ENCODE assay signal across 25 mouse cellular contexts in the genomic region with DNA sequence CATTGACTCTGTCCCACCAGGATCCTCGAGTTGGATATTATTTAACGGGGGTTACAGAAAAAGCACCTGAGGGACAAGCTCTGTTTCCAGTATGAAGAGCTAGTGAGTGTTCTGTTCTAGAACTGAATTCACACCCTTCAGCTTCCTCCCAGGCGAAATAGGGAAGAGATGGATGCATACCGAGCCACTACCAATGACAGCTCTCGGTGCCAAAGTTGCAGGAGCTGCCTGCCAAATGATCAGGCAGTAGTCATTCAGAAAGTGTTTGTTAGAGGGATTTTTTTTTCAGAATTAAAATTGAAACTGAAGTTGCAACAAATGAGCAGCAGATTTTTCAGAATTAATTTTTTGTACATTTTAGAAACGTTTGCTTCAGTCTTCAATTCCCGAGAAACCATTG.
DNase-seq lines count a peak whose midpoint lies in the region; ATAC-seq lines count a peak whose summit lies in the region.
"Had no signal": no experiment of that assay in that cellular context is flagged by ENCODE, and none has a peak within 500 bp of the region (broad histone marks: within the 10 kb centered on the region; RNA-seq: fewer than 3 reads in every experiment).

No protein-coding gene starts in this region.

- no peak overlapping the region; the same call in 1 of the 2 replicates for H3K27ac ChIP-seq in forebrain, embryonic 14.5 days (ENCODE audit: low read depth, low read length)
- H3K27ac ChIP-seq in forebrain, embryonic 13.5 days: no peak overlapping the region; the same call in 1 of the 2 replicates
- no peak overlapping the region for H3K27ac ChIP-seq in midbrain, embryonic 10.5 days (replicated peaks)
- H3K27ac ChIP-seq: embryonic facial prominence, embryonic 12.5 days; heart, embryonic 10.5 days; heart, embryonic 15.5 days; hindbrain, postnatal 0 days; lung, embryonic 15.5 days; midbrain, embryonic 13.5 days; neural tube, embryonic 13.5 days had no signal

- no peak overlapping the region for H3K4me3 ChIP-seq in forebrain, embryonic 14.5 days (ENCODE audit: low read depth, low read length)
- H3K4me3 ChIP-seq in forebrain, embryonic 13.5 days: no peak overlapping the region
- no peak overlapping the region for H3K4me3 ChIP-seq in midbrain, embryonic 10.5 days
- H3K4me3 ChIP-seq: embryonic facial prominence, embryonic 12.5 days; heart, embryonic 10.5 days; heart, embryonic 15.5 days; lung, embryonic 15.5 days; megakaryocyte, embryonic 14.5 days; midbrain, embryonic 13.5 days; neural tube, embryonic 13.5 days had no signal

- no peak for ATAC-seq in forebrain, embryonic 14.5 days
- ATAC-seq in forebrain, embryonic 13.5 days: no peak
- ATAC-seq: hindbrain, postnatal 0 days; intestine, postnatal 0 days; midbrain, embryonic 13.5 days had no signal

- WGBS in forebrain, embryonic 14.5 days: 82% methylated on average over 7 of the region's 7 CpGs
- WGBS in forebrain, embryonic 13.5 days: 85% methylated on average over 7 of the region's 7 CpGs
- 95% methylated on average over 7 of the region's 7 CpGs for WGBS in midbrain, embryonic 10.5 days

- no peaks in the 10 kb centered on the region for H3K9me3 ChIP-seq in forebrain, embryonic 14.5 days (replicated peaks; ENCODE audit: control insufficient read depth, low read length)
- no peaks in the 10 kb centered on the region for H3K9me3 ChIP-seq in forebrain, embryonic 13.5 days (replicated peaks)
- peaks cover 16% of the 10 kb centered on the region; the same call in 1 of the 2 replicates for H3K9me3 ChIP-seq in midbrain, embryonic 10.5 days (replicated peaks)
- H3K9me3 ChIP-seq: embryonic facial prominence, embryonic 12.5 days; heart, embryonic 10.5 days; heart, embryonic 15.5 days; lung, embryonic 15.5 days; megakaryocyte, embryonic 14.5 days had no signal

- H3K4me1 ChIP-seq in forebrain, embryonic 14.5 days (ENCODE audit: control insufficient read depth, insufficient read depth, low read length): no peaks in the 10 kb centered on the region
- H3K4me1 ChIP-seq in forebrain, embryonic 13.5 days: no peaks in the 10 kb centered on the region
- no peaks in the 10 kb centered on the region for H3K4me1 ChIP-seq in midbrain, embryonic 10.5 days
- H3K4me1 ChIP-seq: embryonic facial prominence, embryonic 12.5 days; megakaryocyte, embryonic 14.5 days; midbrain, embryonic 13.5 days; neural tube, embryonic 13.5 days had no signal

- no peak overlapping the region for H3K9ac ChIP-seq in forebrain, embryonic 14.5 days (ENCODE audit: low read length)
- no peak overlapping the region for H3K9ac ChIP-seq in forebrain, embryonic 13.5 days
- H3K9ac ChIP-seq: embryonic facial prominence, embryonic 12.5 days; heart, embryonic 15.5 days; lung, embryonic 15.5 days; midbrain, embryonic 13.5 days; neural tube, embryonic 13.5 days had no signal

- no peaks in the 10 kb centered on the region for H3K27me3 ChIP-seq in forebrain, embryonic 14.5 days (replicated peaks; ENCODE audit: control insufficient read depth, insufficient read depth, low read length)
- H3K27me3 ChIP-seq in forebrain, embryonic 13.5 days: no peaks in the 10 kb centered on the region
- no peaks in the 10 kb centered on the region for H3K27me3 ChIP-seq in midbrain, embryonic 10.5 days (ENCODE audit: low read depth, poor library complexity, severe bottlenecking)
- H3K27me3 ChIP-seq: embryonic facial prominence, embryonic 12.5 days; heart, embryonic 15.5 days; lung, embryonic 15.5 days; midbrain, embryonic 13.5 days; neural tube, embryonic 13.5 days had no signal

- peak; percentile 57 for DNase-seq in forebrain, embryonic 14.5 days (ENCODE audit: low spot score)
- DNase-seq in layer of hippocampus, adult 11-12 months (ENCODE audit: low spot score): peak; percentile 41
- DNase-seq in layer of hippocampus, postnatal 25 days (ENCODE audit: extremely low spot score in 1 of 2, low spot score in 1 of 2): no peak
- DNase-seq in right cerebral cortex, postnatal 10 days (ENCODE audit: low spot score in 2 of 2): peak; percentile 51 to 55
- no peak for DNase-seq in right cerebral cortex, postnatal 25 days
- DNase-seq in layer of hippocampus, adult 9-11 months: peak; percentile 52
- DNase-seq in midbrain, embryonic 10.5 days (ENCODE audit: low spot score): no peak
- DNase-seq: adrenal gland, postnatal 25 days; gastrocnemius, postnatal 25 days; heart, adult 11 months; kidney, postnatal 14 days; lung, postnatal 4 days; spleen, adult 18-20 months; thymus, postnatal 14 days had no signal

- H3K4me2 ChIP-seq in forebrain, embryonic 14.5 days (ENCODE audit: low read length): no peak overlapping the region
- no peak overlapping the region for H3K4me2 ChIP-seq in forebrain, embryonic 13.5 days
- H3K4me2 ChIP-seq: embryonic facial prominence, embryonic 12.5 days; heart, embryonic 15.5 days; liver, embryonic 11.5 days; lung, embryonic 15.5 days; midbrain, embryonic 13.5 days; neural tube, embryonic 13.5 days had no signal

- H3K36me3 ChIP-seq in forebrain, embryonic 14.5 days (ENCODE audit: control insufficient read depth, insufficient read depth, low read length): 0 out of 2 replicates have a peak, but pooled peaks cover 3% of the 10 kb centered on the region
- H3K36me3 ChIP-seq in forebrain, embryonic 13.5 days (ENCODE audit: poor library complexity, severe bottlenecking): no peaks in the 10 kb centered on the region
- H3K36me3 ChIP-seq in midbrain, embryonic 10.5 days: no peaks in the 10 kb centered on the region
- H3K36me3 ChIP-seq: embryonic facial prominence, embryonic 12.5 days; heart, embryonic 10.5 days; heart, embryonic 15.5 days; lung, embryonic 15.5 days; midbrain, embryonic 13.5 days; neural tube, embryonic 13.5 days had no signal

Comparison
In these comparisons a context has a peak if more than half of its experiments do, and no peak if none do; other contexts are left out.
1. DNase-seq: peak in forebrain, embryonic 14.5 days (single experiment), layer of hippocampus, adult 11-12 months (single experiment), right cerebral cortex, postnatal 10 days (2 of 2) and layer of hippocampus, adult 9-11 months (single experiment); none in layer of hippocampus, postnatal 25 days (0 of 2), right cerebral cortex, postnatal 25 days (single experiment) and midbrain, embryonic 10.5 days (single experiment).